In genomic region chr5:139220006-139220515, GRCm38 (mm10) we compare ENCODE assay signal across 14 mouse cellular contexts. TPM values are rescaled to one million over a fixed set of nuclear protein-coding genes. Genes with fewer than 3 reads are reported as not detected.
A peak's percentile ranks its signal among the peaks of the same experiment; 100 is the strongest.
DNase-seq lines count a peak whose midpoint lies in the region; ATAC-seq and TF ChIP-seq lines count a peak whose summit lies in the region.
"Had no signal": no experiment of that assay in that cellular context is flagged by ENCODE, and none has a peak within 500 bp of the region (broad histone marks: within the 10 kb centered on the region; RNA-seq: fewer than 3 reads in every experiment).

No protein-coding gene starts in this region.

- H3K4me1 ChIP-seq in heart, embryonic 10.5 days = 0 out of 2 replicates have a peak, but pooled peaks cover 4% of the 10 kb centered on the region
- H3K4me1 ChIP-seq: forebrain, embryonic 13.5 days; midbrain, embryonic 10.5 days had no signal

- TF ChIP-seq CTCF in left cerebral cortex, adult 2 months (IDR thresholded peaks at IDR 0.05) = no peak
- no peak for TF ChIP-seq CTCF in C2C12 (IDR thresholded peaks at IDR 0.05; ENCODE audit: control insufficient read depth, insufficient read depth, insufficient read length)

- H3K36me3 ChIP-seq in heart, embryonic 10.5 days = peaks cover 63% of the 10 kb centered on the region
- H3K36me3 ChIP-seq in C2C12 (ENCODE audit: control insufficient read depth, insufficient read depth) = peaks cover 55% of the 10 kb centered on the region

- peak overlapping the region; percentile 32; the same call in 1 of the 2 replicates for H3K27ac ChIP-seq in heart, embryonic 10.5 days
- H3K27ac ChIP-seq in left cerebral cortex, adult 2 months = peak overlapping the region; percentile 38; the same call in 1 of the 2 replicates
- H3K27ac ChIP-seq: forebrain, embryonic 13.5 days; kidney, postnatal 0 days; midbrain, embryonic 10.5 days; stomach, postnatal 0 days had no signal

- no peak overlapping the region for H3K4me3 ChIP-seq in heart, embryonic 10.5 days
- no peak overlapping the region for H3K4me3 ChIP-seq in left cerebral cortex, adult 2 months
- no peak overlapping the region for H3K4me3 ChIP-seq in C2C12 (ENCODE audit: insufficient read depth, poor library complexity, severe bottlenecking)
- H3K4me3 ChIP-seq: forebrain, embryonic 13.5 days; midbrain, embryonic 10.5 days had no signal

- intact Hi-C loops in heart, postnatal 14 days (cut with DNase I) = no loop called here
- intact Hi-C loops in left cerebral cortex, adult 2 months (cut with DNase I) = no loop called here
- intact Hi-C loops in left cerebral cortex, postnatal 4 days (cut with DNase I) = no loop called here

- H3K27me3 ChIP-seq in heart, embryonic 10.5 days (ENCODE audit: insufficient read depth, poor library complexity, severe bottlenecking) = no peaks in the 10 kb centered on the region
- H3K27me3 ChIP-seq in C2C12 (ENCODE audit: control insufficient read depth, insufficient read depth, insufficient read length) = no peaks in the 10 kb centered on the region
- H3K27me3 ChIP-seq: forebrain, embryonic 13.5 days had no signal

- WGBS in heart, embryonic 10.5 days = 83% methylated on average over 4 of the region's 4 CpGs

- H3K9me3 ChIP-seq in heart, embryonic 10.5 days = no peaks in the 10 kb centered on the region
- H3K9me3 ChIP-seq: forebrain, embryonic 13.5 days; midbrain, embryonic 10.5 days had no signal

- peaks cover 28% of the 10 kb centered on the region for H3K79me2 ChIP-seq in C2C12 (ENCODE audit: control insufficient read depth, insufficient read depth)

- H3K79me3 ChIP-seq in C2C12 (ENCODE audit: low read depth) = no peaks in the 10 kb centered on the region

- H3ac ChIP-seq in C2C12 (ENCODE audit: control insufficient read depth, insufficient read length, low read depth) = no peak overlapping the region

- DNase-seq in heart, embryonic 10.5 days (ENCODE audit: low spot score) = no peak
- no peak for DNase-seq in heart, postnatal 14 days
- no peak for DNase-seq in left cerebral cortex, adult 2 months (ENCODE audit: extremely low spot score in 1 of 2, low spot score in 2 of 2)
- DNase-seq in left cerebral cortex, postnatal 4 days = no peak
- DNase-seq in MN1 (ENCODE audit: low spot score) = no peak
- DNase-seq: adrenal gland, adult 8-10 months; cerebellum, adult 2 months; thymus, postnatal 25 days had no signal

- ATAC-seq in erythroid progenitor cell, adult 5-6 weeks (replicated peaks; ENCODE audit: low FRiP score, poor library complexity, severe bottlenecking) = 0 out of 2 replicates have a peak, but pooled peaks have one; percentile 23
- ATAC-seq: forebrain, embryonic 13.5 days had no signal

TF ChIP-seq in C2C12, 6 proteins besides CTCF, POLR2A, EP300 and RAD21:
- peak; percentile 73 for TF ChIP-seq MYOD1 (IDR thresholded peaks at IDR 0.05; ENCODE audit: control insufficient read depth, insufficient read length, low read depth)
- no peak for TF ChIP-seq MYOG (IDR thresholded peaks at IDR 0.05; ENCODE audit: control insufficient read depth, extremely low read depth, insufficient read length)

RNA-seq across cellular contexts. Expression of gene Sun1, which starts 19.6 kb away (rescaled TPM):
- 40.3 and 43.8 TPM in 2 replicates for polyA plus RNA-seq in heart, embryonic 10.5 days (2016; fragmentation: Nextera tagmentation; extraction: Ambion mirVana)
- total RNA-seq in heart, postnatal 14 days (2021) = 10 to 100 TPM; 44.7 to 49.5 TPM
- 100 to 1,000 TPM; 135 to 147 TPM for total RNA-seq in left cerebral cortex, adult 2 months (2021)
- total RNA-seq in left cerebral cortex, postnatal 4 days (2021) = 10 to 100 TPM; 77.1 to 81.6 TPM
- polyA plus RNA-seq in C2C12 (2012; fragmentation: generic; extraction: Trizol) = 39.4 TPM
- 77.5 and 111 TPM in 2 replicates for total RNA-seq in erythroid progenitor cell, adult 5-6 weeks (2015; ENCODE audit: low replicate concordance)
- total RNA-seq in erythroid progenitor cell, adult 5-6 weeks (2017; ENCODE audit: low replicate concordance) = 99.6 and 190 TPM in 2 replicates

RNA-seq across cellular contexts. Expression of gene Get4, which starts 32.1 kb away (rescaled TPM):
- 193 and 205 TPM in 2 replicates for polyA plus RNA-seq in heart, embryonic 10.5 days (2016; fragmentation: Nextera tagmentation; extraction: Ambion mirVana)
- 10 to 100 TPM; 42.6 to 48.1 TPM for total RNA-seq in heart, postnatal 14 days (2021)
- total RNA-seq in left cerebral cortex, adult 2 months (2021) = 10 to 100 TPM; 44.8 to 48.9 TPM
- total RNA-seq in left cerebral cortex, postnatal 4 days (2021) = 10 to 100 TPM; 54.8 to 59.8 TPM
- polyA plus RNA-seq in C2C12 (2012; fragmentation: generic; extraction: Trizol) = 133 TPM
- 35.6 and 36.4 TPM in 2 replicates for total RNA-seq in erythroid progenitor cell, adult 5-6 weeks (2015; ENCODE audit: low replicate concordance)
- 21.9 and 36.6 TPM in 2 replicates for total RNA-seq in erythroid progenitor cell, adult 5-6 weeks (2017; ENCODE audit: low replicate concordance)
